ENCODE assay signal across 10 mouse cellular contexts in the genomic region with DNA sequence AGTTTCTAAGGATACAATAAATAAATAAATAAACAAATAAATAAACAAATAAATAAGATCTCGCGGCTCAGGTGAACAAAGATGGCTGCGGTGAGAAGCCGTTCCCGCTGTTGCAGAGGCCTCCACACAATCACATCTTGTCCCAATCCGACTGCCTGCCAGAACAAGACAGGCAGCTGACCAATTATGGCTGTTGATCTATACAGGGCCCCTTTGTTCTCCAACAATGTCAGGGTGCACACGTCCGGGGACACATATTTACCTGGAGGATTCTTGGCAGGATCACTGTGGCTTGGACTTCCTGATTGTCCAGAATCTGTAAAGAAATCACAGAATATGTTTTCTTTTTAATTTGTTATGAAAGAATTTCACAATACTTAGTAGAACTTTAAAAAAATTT.
DNase-seq lines count a peak whose midpoint lies in the region; ATAC-seq and TF ChIP-seq lines count a peak whose summit lies in the region.
"Had no signal": no experiment of that assay in that cellular context is flagged by ENCODE, and none has a peak within 500 bp of the region (broad histone marks: within the 10 kb centered on the region; RNA-seq: fewer than 3 reads in every experiment).

No protein-coding gene starts in this region.

- no peak for TF ChIP-seq CTCF in lung, embryonic 14.5 days (IDR thresholded peaks at IDR 0.05; ENCODE audit: low read depth)
- no peak for TF ChIP-seq CTCF in lung, adult 2 months (IDR thresholded peaks at IDR 0.05; ENCODE audit: insufficient read depth, low read length)

- H3K4me3 ChIP-seq in heart, embryonic 12.5 days, result no peak overlapping the region
- H3K4me3 ChIP-seq in lung, embryonic 14.5 days (ENCODE audit: low read depth, low read length), result no peak overlapping the region
- no peak overlapping the region for H3K4me3 ChIP-seq in lung, adult 2 months (replicated peaks; ENCODE audit: extremely low read depth, low read depth, low read length)
- no peak overlapping the region for H3K4me3 ChIP-seq in intestine, embryonic 15.5 days (replicated peaks)

- peaks cover 55% of the 10 kb centered on the region for H3K4me1 ChIP-seq in heart, embryonic 12.5 days (replicated peaks)
- H3K4me1 ChIP-seq in lung, embryonic 14.5 days (ENCODE audit: insufficient read depth), result peaks cover 13% of the 10 kb centered on the region
- peaks cover 28% of the 10 kb centered on the region for H3K4me1 ChIP-seq in lung, adult 2 months (ENCODE audit: control insufficient read depth, insufficient read depth, low read length)
- H3K4me1 ChIP-seq in intestine, embryonic 15.5 days (replicated peaks), result peaks cover 11% of the 10 kb centered on the region

- peak; percentile 88 for DNase-seq in heart, adult 11 months
- DNase-seq in lung, embryonic 14.5 days, result no peak
- no peak for DNase-seq in lung, adult 2 months
- peak; percentile 70 for DNase-seq in brain, adult 2 months (ENCODE audit: low read depth, low spot score)
- no peak for DNase-seq in right cerebral cortex, postnatal 4 days
- no peak for DNase-seq in spleen, postnatal 4 days (ENCODE audit: low spot score in 2 of 2)
- DNase-seq: B cell, adult 2 months; thymus, postnatal 36 days had no signal

- 79% methylated on average over 8 of the region's 8 CpGs for WGBS in heart, embryonic 12.5 days
- WGBS in lung, embryonic 14.5 days, result 64% methylated on average over 8 of the region's 8 CpGs
- 57% methylated on average over 8 of the region's 8 CpGs for WGBS in lung, adult 2 months
- 67% methylated on average over 8 of the region's 8 CpGs for WGBS in intestine, embryonic 15.5 days

- H3K27ac ChIP-seq in heart, embryonic 12.5 days (ENCODE audit: poor library complexity, severe bottlenecking), result no peak overlapping the region
- H3K27ac ChIP-seq in lung, embryonic 14.5 days (ENCODE audit: low read depth), result peak overlapping the region; percentile 55; the same call in 1 of the 2 replicates
- no peak overlapping the region for H3K27ac ChIP-seq in intestine, embryonic 15.5 days

- ATAC-seq in heart, embryonic 12.5 days (ENCODE audit: insufficient number of reproducible peaks, low FRiP score), result no peak
- no peak for ATAC-seq in lung, embryonic 14.5 days (ENCODE audit: insufficient read depth)
- peak; percentile 30; the same call in 1 of the 2 replicates for ATAC-seq in intestine, embryonic 15.5 days

- TF ChIP-seq POLR2A in lung, adult 2 months (IDR thresholded peaks at IDR 0.05; ENCODE audit: borderline replicate concordance, extremely low read depth, low read depth, low read length), result no peak

- H3K9ac ChIP-seq in heart, embryonic 12.5 days, result no peak overlapping the region
- no peak overlapping the region for H3K9ac ChIP-seq in lung, embryonic 14.5 days
- H3K9ac ChIP-seq in intestine, embryonic 15.5 days, result no peak overlapping the region

- no peaks in the 10 kb centered on the region for H3K9me3 ChIP-seq in heart, embryonic 12.5 days (replicated peaks)
- no peaks in the 10 kb centered on the region for H3K9me3 ChIP-seq in lung, embryonic 14.5 days (ENCODE audit: low read depth, low read length)
- H3K9me3 ChIP-seq in intestine, embryonic 15.5 days, result no peaks in the 10 kb centered on the region

- peaks cover 8% of the 10 kb centered on the region; the same call in 1 of the 2 replicates for H3K36me3 ChIP-seq in heart, embryonic 12.5 days
- H3K36me3 ChIP-seq in lung, embryonic 14.5 days (ENCODE audit: insufficient read depth), result peaks cover 16% of the 10 kb centered on the region
- H3K36me3 ChIP-seq in intestine, embryonic 15.5 days, result no peaks in the 10 kb centered on the region

- H3K27me3 ChIP-seq in heart, embryonic 12.5 days (replicated peaks), result no peaks in the 10 kb centered on the region
- no peaks in the 10 kb centered on the region for H3K27me3 ChIP-seq in lung, embryonic 14.5 days (ENCODE audit: insufficient read depth, low read length)
- no peaks in the 10 kb centered on the region for H3K27me3 ChIP-seq in intestine, embryonic 15.5 days (replicated peaks)

- H3K4me2 ChIP-seq in heart, embryonic 12.5 days, result no peak overlapping the region
- no peak overlapping the region for H3K4me2 ChIP-seq in lung, embryonic 14.5 days
- H3K4me2 ChIP-seq in intestine, embryonic 15.5 days (replicated peaks), result no peak overlapping the region

Comparison
In these comparisons a context has a peak if more than half of its experiments do, and no peak if none do; other contexts are left out.
1. DNase-seq: peak in heart, adult 11 months (single experiment) and brain, adult 2 months (single experiment); none in lung, embryonic 14.5 days (single experiment), lung, adult 2 months (single experiment), right cerebral cortex, postnatal 4 days (single experiment) and spleen, postnatal 4 days (0 of 2).